Mouse (Mus musculus): ENCODE measurements at regions not wholly inside any gene's neighbourhood (a gene's known extent, or its start where the extent isn't known, plus 50 kb on each side); places are given as distances from the start of the nearest gene placed in this dataset.
"Not testable (repeated sequence)": the region's sequence is repeated elsewhere in the genome, so short reads cannot be mapped to it uniquely, and the experiment has no call there.

DNA sequence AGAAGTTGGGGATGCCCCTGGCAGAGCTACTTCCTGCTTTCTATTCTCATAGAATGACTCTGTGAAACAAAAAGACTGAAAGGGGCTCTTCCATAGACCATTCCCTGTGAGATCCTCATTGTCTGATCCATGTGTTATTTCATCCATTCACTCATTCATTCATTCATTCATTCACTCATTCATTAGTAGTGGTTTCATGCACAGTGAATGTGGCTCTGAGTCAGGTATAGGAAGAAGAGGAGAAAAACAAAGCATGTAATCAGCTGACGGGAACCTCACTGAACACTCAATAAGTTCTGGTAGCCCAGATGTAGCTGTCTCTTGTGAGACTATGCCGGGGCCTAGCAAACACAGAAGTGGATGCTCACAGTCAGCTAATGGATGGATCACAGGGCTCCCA, 217.0 kb downstream of the Gm31371 start:
- not testable (repeated sequence) for TF ChIP-seq TAL1, GATA1 (IDR thresholded peaks at IDR 0.05; ENCODE audit: low read length)
